Mouse (Mus musculus) cortical plate, adult 2 months (tissue): ENCODE results near the gene Tas2r123. TPM values are rescaled to one million over a fixed set of nuclear protein-coding genes. Genes with fewer than 3 reads are reported as not detected.

Source experiments
- H3K27ac ChIP-seq: fragments of 200-500 bp; 2 replicates; pipeline ENCODE4 v1.5.1; 2012; ENCODE audit warnings: low read length, control low read depth, inconsistent platforms; ENCODE audit not compliant: insufficient read depth
- H3K4me1 ChIP-seq: fragments of 200-500 bp; 2 replicates; pipeline ENCODE4 v1.6.1; 2011; ENCODE audit warnings: low read length; ENCODE audit not compliant: control insufficient read depth, insufficient read depth
- H3K4me3 ChIP-seq: fragments of 200-500 bp; 2 replicates; pipeline ENCODE4 v1.5.1; 2011; ENCODE audit warnings: mild to moderate bottlenecking, low read length, control low read depth; ENCODE audit not compliant: insufficient read depth
- CTCF ChIP-seq: fragments of 200-500 bp; IDR thresholded peaks from 2 replicates; pipeline ENCODE4 v1.5.1; 2011; ENCODE audit warnings: mild to moderate bottlenecking, control low read depth, low read length; ENCODE audit not compliant: insufficient read depth; ENCODE audit errors: extremely low read depth
- POLR2A ChIP-seq: fragments of 200-500 bp; IDR thresholded peaks from 2 replicates; pipeline ENCODE4 v1.6.1; 2011; ENCODE audit warnings: mild to moderate bottlenecking, low read length, control low read depth; ENCODE audit not compliant: insufficient read depth; ENCODE audit errors: extremely low read depth
- polyA plus RNA-seq: library from polyadenylated mRNA; depleted of rRNA; stranded (reverse); fragments of >200 nt; gene quantifications from 2 replicates; pipeline ENCODE4 v1.2.3, GENCODE M21; 2012; rRNA removed

Gene Tas2r123
- polyA plus RNA-seq: not detected in 2 replicates

GRCm38 (mm10) chr6:132846842-132847241, at the start of gene Tas2r123:
Gene Tas2r123 (plus strand): TSS chr6:132847142.
- H3K27ac ChIP-seq: no peak within 1 kb of the TSS
- TF ChIP-seq POLR2A (no peak), CTCF (no peak)
- H3K4me1 ChIP-seq: no peaks in the 10 kb centered on the region
- no peak within 1 kb of the TSS for H3K4me3 ChIP-seq

- TF ChIP-seq POLR2A (no peak), CTCF (no peak)
- Histone ChIP-seq H3K4me3 (no peak within 1 kb of the TSS), H3K4me1 (no peaks in the 10 kb centered on the region), H3K27ac (no peak within 1 kb of the TSS)
These were observed 44.4 kb upstream of the Tas2r123 start, which contains the start of gene Tas2r117 for GRCm38 (mm10) chr6:132802518-132802917. Gene Tas2r117 (plus strand): TSS chr6:132802818.

- no peak for TF ChIP-seq CTCF
These were observed 8.2 kb downstream of the Tas2r123 start, which contains the start of gene Tas2r116 for GRCm38 (mm10) chr6:132855138-132855537. Gene Tas2r116 (plus strand): TSS chr6:132855438.

DNA sequence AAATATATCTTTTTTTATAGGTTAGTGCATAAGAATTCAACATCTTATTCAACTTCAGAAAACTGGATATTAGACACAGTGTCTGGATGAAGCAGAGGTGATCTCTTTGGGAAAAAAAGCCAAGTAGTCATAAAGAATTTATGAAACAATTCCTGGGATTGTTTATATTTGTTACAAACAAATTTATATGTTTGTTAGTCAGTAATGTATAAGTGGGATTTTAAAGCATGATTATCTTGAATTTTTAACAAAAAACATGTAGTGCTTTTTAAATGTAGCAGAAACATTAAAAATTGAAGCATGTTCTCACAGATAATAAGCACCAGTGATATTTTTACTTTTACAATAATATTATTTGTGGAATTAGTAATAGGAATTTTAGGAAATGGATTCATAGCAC, 20.8 kb downstream of the Tas2r123 start, which contains the start of gene Tas2r110:
Tas2r110 (plus strand) TSS at position 301 of the 400 bp plus-strand sequence.
- TF ChIP-seq POLR2A (no peak), CTCF (no peak)
- no peak within 1 kb of the TSS for H3K27ac ChIP-seq
- no peak within 1 kb of the TSS for H3K4me3 ChIP-seq
- no peaks in the 10 kb centered on the region for H3K4me1 ChIP-seq

More at GRCm38 (mm10) chr6:132855138-132855537, 8.2 kb downstream of the Tas2r123 start, which contains the start of gene Tas2r116:
- H3K4me1 ChIP-seq: no peaks in the 10 kb centered on the region
- no peak within 1 kb of the TSS for H3K4me3 ChIP-seq
- H3K27ac ChIP-seq: no peak within 1 kb of the TSS

DNA sequence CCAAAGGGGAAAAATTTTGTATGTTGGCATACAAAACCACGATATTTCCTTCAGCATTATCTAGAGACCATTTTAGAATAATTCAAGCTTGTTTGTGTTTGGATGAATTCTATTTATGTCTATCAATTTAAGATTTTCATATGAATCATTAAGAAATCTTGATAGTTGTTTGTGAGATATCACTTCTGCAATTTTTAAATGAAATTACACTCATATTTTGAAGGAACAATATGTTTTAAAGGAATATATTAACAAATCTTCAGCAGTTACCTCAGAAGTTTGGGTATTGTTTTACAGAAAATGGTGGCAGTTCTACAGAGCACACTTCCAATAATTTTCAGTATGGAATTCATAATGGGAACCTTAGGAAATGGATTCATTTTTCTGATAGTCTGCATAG, 45.8 kb downstream of the Tas2r123 start, which contains the start of gene Tas2r113:
Tas2r113 (plus strand) TSS at position 301 of the 400 bp plus-strand sequence.
- Histone ChIP-seq H3K4me1 (no peaks in the 10 kb centered on the region), H3K27ac (no peak within 1 kb of the TSS), H3K4me3 (no peak within 1 kb of the TSS)
- TF ChIP-seq CTCF: no peak
- no peak for TF ChIP-seq POLR2A

Other genes starting within 250 kb of the Tas2r123 start
- gene A630073D07Rik, start 195.6 kb upstream of the Tas2r123 start, polyA plus RNA-seq: not detected in 2 replicates
- gene Tas2r120, start 190.2 kb upstream of the Tas2r123 start, polyA plus RNA-seq: not detected in 2 replicates
- gene Tas2r121, start 146.1 kb upstream of the Tas2r123 start, polyA plus RNA-seq: not detected in 2 replicates
- not detected in 2 replicates for gene Tas2r122, start 135.2 kb upstream of the Tas2r123 start, polyA plus RNA-seq
- not detected in 2 replicates for gene Tas2r115, start 109.1 kb upstream of the Tas2r123 start, polyA plus RNA-seq
- gene Tas2r124, start 92.4 kb upstream of the Tas2r123 start, polyA plus RNA-seq: not detected in 2 replicates
- gene Tas2r102, start 85.0 kb upstream of the Tas2r123 start, polyA plus RNA-seq: not detected in 2 replicates
- gene Tas2r136, start 69.0 kb upstream of the Tas2r123 start, polyA plus RNA-seq: not detected in 2 replicates
- not detected in 2 replicates for gene Tas2r117, start 44.3 kb upstream of the Tas2r123 start, polyA plus RNA-seq
- not detected in 2 replicates for gene Tas2r116, start 8.3 kb downstream of the Tas2r123 start, polyA plus RNA-seq
- gene Tas2r110, start 20.9 kb downstream of the Tas2r123 start, polyA plus RNA-seq: not detected in 2 replicates
- gene Tas2r113, start 45.9 kb downstream of the Tas2r123 start, polyA plus RNA-seq: not detected in 2 replicates
- gene Tas2r125, start 62.5 kb downstream of the Tas2r123 start, polyA plus RNA-seq: not detected in 2 replicates
- gene Tas2r129, start 104.0 kb downstream of the Tas2r123 start, polyA plus RNA-seq: not detected in 2 replicates
- not detected in 2 replicates for gene Tas2r131, start 110.8 kb downstream of the Tas2r123 start, polyA plus RNA-seq
- gene Tas2r109, start 133.8 kb downstream of the Tas2r123 start, polyA plus RNA-seq: not detected in 2 replicates
- not detected in 2 replicates for gene Tas2r103, start 190.0 kb downstream of the Tas2r123 start, polyA plus RNA-seq
- not detected in 2 replicates for gene Tas2r140, start 208.7 kb downstream of the Tas2r123 start, polyA plus RNA-seq